Mouse (Mus musculus) heart, postnatal 0 days (tissue): ENCODE results near the gene Iqcf1.

ENCODE experiments used
- CTCF ChIP-seq: IDR thresholded peaks from 2 replicates; pipeline ENCODE4 v1.5.1; 2016; ENCODE audit warnings: antibody characterized with exemption, control low read depth, low read depth
- EP300 ChIP-seq: IDR thresholded peaks from 2 replicates; pipeline ENCODE4 v1.6.1; 2016; ENCODE audit warnings: antibody characterized with exemption, low read depth

DNA sequence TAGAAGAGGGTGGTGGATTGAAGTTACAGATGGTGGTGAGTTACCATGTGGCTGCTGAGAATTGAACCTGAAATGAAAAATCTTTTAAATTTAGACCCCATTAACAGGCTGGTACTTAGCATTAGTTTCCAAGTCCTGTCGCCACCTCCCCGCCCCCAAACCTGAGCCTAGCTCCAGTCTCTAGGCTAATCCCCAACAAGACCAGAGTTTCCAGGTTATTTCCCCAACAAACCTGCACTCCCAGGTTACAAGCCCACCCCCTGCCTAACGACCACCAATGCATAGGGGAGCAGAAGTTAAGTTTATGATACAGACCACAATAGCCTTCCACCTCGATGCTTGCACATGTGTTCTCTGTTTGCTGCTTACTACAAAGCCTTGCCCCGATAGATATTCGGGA lies 13.8 kb downstream of the Iqcf1 start:
- TF ChIP-seq CTCF (no peak), EP300 (no peak)
